Mouse (Mus musculus) heart, postnatal 0 days (tissue): Measurements from ENCODE around the gene Ebf4. TPM values are rescaled to one million over a fixed set of nuclear protein-coding genes. Genes with fewer than 3 reads are reported as not detected.

Experiments
- ATAC-seq: fragments of 200-750 bp; cut with Nextera tagmentation; 2 replicates; pipeline ENCODE4 v1.8.0; 2017; ENCODE audit warnings: low read depth, moderate number of reproducible peaks, moderate library complexity; ENCODE audit not compliant: insufficient read depth
- DNase-seq: peaks from one replicate; pipeline ENCODE4 v3.0.0-alpha.2; 2016; ENCODE audit warnings: low spot score
- H3K27ac ChIP-seq: fragments of 300-500 bp; sonication (generic); 2 replicates; pipeline ENCODE4 v1.5.1; 2014; ENCODE audit warnings: low read depth, mild to moderate bottlenecking
- H3K27me3 ChIP-seq: fragments of 300-500 bp; sonication (generic); 2 replicates; pipeline ENCODE4 v1.6.1; 2014; ENCODE audit warnings: low read length, mixed read lengths; ENCODE audit not compliant: control insufficient read depth, insufficient read depth
- H3K36me3 ChIP-seq: fragments of 300-500 bp; sonication (generic); replicated peaks from 2 replicates; pipeline ENCODE4 v1.6.1; 2014; ENCODE audit warnings: low read length, mixed read lengths; ENCODE audit not compliant: control insufficient read depth, insufficient read depth
- H3K4me1 ChIP-seq: fragments of 300-500 bp; sonication (generic); 2 replicates; pipeline ENCODE4 v1.6.1; 2014; ENCODE audit warnings: antibody characterized with exemption; ENCODE audit not compliant: control insufficient read depth, insufficient read depth
- H3K4me2 ChIP-seq: fragments of 300-500 bp; sonication (generic); 2 replicates; pipeline ENCODE4 v1.6.1; 2014; ENCODE audit warnings: low read depth, mild to moderate bottlenecking, low read length, moderate library complexity
- H3K4me3 ChIP-seq: fragments of 300-500 bp; sonication (generic); 2 replicates; pipeline ENCODE4 v1.5.1; 2014; ENCODE audit warnings: low read depth, low read length
- H3K9ac ChIP-seq: fragments of 300-500 bp; sonication (generic); replicated peaks from 2 replicates; pipeline ENCODE4 v1.6.1; 2014; ENCODE audit warnings: low read depth, low read length, mixed read lengths
- H3K9me3 ChIP-seq: fragments of 300-500 bp; sonication (generic); replicated peaks from 2 replicates; pipeline ENCODE4 v1.6.1; 2016; ENCODE audit warnings: low read length; ENCODE audit not compliant: control insufficient read depth
- CTCF ChIP-seq: IDR thresholded peaks from 2 replicates; pipeline ENCODE4 v1.5.1; 2016; ENCODE audit warnings: antibody characterized with exemption, control low read depth, low read depth
- EP300 ChIP-seq: IDR thresholded peaks from 2 replicates; pipeline ENCODE4 v1.6.1; 2016; ENCODE audit warnings: antibody characterized with exemption, low read depth
- WGBS: fragments of 180-500 bp; shearing (Covaris S2); extraction: QIAGEN DNeasy Blood & Tissue Kit; methylation state at CpG from one replicate; pipeline ENCODE4 v1.1.7; 2014; 5-methylcytosine and 5-hydroxymethylcytosine counted together
- polyA plus RNA-seq: library from polyadenylated mRNA; unstranded; fragments of >200 nt; fragmentation: Nextera tagmentation; extraction: Ambion mirVana; gene quantifications from 2 replicates; pipeline ENCODE4 v1.2.1, GENCODE M21; 2015
- total RNA-seq: library from RNA; depleted of rRNA; stranded (reverse); fragments of >200 nt; gene quantifications from 2 replicates; pipeline ENCODE4 v1.2.3, GENCODE M21; 2014; ENCODE audit warnings: low replicate concordance

Gene Ebf4
- total and polyA plus RNA-seq, 2 experiments from 2014 or later: 0.16 to 1.1 TPM

DNA sequence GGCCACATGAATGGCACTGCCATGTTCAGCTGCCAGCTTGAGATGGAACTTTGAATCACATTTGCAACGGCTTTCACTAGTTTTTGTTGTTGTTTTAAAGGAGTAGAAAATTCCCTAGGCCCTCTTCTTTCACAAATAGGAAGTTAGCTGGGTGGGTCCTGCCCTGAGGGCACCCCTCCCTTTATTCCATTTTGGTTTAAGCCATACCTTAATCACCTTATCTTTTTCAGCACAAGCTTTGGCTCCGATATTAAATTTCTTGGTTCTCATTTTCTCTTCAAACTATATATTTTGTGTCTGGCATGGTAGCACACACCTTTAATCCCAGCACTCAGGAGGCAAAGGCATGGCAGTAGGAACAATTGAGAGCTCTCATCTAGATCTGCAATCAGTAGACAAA lies 34.5 kb downstream of the Ebf4 start:
- Histone ChIP-seq H3K27ac (no peak overlapping the region), H3K36me3 (no peaks in the 10 kb centered on the region), H3K9me3 (no peaks in the 10 kb centered on the region), H3K4me2 (no peak overlapping the region), H3K9ac (no peak overlapping the region), H3K27me3 (no peaks in the 10 kb centered on the region), H3K4me3 (no peak overlapping the region), H3K4me1 (no peaks in the 10 kb centered on the region)
- no peak for TF ChIP-seq EP300
- no peak for TF ChIP-seq CTCF
- ATAC-seq: no peak
- 79% methylated on average over 2 of the region's 2 CpGs for WGBS
- no peak for DNase-seq

DNA sequence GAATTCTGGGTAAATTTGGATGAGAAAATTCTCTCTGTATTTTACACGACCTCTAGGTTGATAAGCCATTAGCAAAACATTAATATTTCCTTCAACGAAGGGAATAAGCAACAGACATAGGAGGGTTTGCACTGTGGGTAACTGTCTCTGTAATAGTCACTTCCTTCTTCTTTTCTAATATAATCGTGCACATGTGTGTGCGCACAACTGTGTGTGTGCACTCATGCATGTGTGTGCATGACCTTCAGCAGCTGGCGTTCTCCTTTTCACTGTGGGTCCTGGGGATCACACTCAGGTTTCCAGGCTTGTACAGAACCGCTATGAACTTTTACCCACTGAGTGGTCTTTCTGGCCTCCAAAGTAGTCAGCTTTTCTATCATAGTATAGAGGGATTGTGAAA lies 40.1 kb downstream of the Ebf4 start:
- no peak overlapping the region for H3K4me3 ChIP-seq
- H3K27ac ChIP-seq: no peak overlapping the region
- no peaks in the 10 kb centered on the region for H3K27me3 ChIP-seq
- H3K36me3 ChIP-seq: no peaks in the 10 kb centered on the region
- no peaks in the 10 kb centered on the region for H3K9me3 ChIP-seq
- no peak for ATAC-seq
- no peak overlapping the region for H3K4me2 ChIP-seq
- no peaks in the 10 kb centered on the region for H3K4me1 ChIP-seq
- TF ChIP-seq EP300 (no peak), CTCF (no peak)
- WGBS: 79% methylated on average over 6 of the region's 6 CpGs
- no peak for DNase-seq
- no peak overlapping the region for H3K9ac ChIP-seq

DNA sequence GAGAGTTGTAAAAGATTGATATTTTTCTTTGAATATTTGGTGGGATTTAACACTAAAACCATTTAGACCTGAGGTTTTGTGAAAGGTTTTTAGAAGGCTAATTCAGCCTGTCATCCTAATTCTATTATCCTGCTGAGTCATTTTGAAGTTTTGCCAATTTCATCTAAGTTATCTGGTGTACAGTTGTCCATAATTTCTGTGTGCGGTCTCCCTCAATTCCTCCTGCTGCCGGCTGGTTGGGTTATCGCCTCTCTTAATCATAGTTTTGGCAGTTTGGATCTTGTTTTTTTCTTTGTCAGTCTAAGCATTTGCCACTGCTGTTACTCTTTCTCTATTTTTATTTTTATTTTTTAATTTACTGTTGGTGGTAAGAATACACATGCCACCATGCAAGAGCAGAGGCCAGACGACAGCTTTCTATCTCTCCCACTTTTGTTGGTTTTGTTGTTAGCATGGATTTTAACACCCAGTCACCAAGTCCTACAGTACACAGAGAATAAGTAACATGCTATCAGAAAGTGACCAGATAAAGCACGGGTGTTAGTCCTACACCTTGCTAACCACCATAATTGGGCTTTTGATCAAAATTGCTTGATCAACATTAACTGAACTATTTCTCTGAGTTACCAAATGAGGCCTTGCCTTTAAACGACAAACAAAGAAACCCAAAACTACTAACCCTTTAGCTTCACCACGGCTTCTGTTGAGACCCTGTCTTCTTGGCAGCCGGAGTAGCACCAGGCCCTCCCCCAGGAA lies 45.7 kb downstream of the Ebf4 start:
- WGBS: 70% methylated on average over 8 of the region's 8 CpGs
- no peaks in the 10 kb centered on the region for H3K9me3 ChIP-seq
- ATAC-seq: no peak

DNA sequence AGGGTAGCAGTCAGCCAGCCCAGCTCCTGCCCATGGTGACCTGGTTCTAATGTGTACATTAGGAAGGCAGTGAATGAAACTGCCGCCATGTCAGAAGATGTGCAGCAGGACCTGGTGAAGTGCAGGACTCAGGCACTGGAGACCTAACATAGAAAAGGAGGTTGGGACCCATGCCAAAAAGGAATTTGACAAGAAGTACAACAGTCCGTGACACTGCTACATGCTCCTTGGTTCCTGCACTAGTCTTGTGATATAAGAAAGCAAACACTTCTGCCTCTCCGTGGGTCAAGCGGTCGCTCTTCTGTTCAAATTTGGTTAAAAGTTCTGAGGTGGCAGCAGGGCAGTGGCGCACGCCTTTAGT lies 46.2 kb downstream of the Ebf4 start:
- Histone ChIP-seq H3K9ac (no peak overlapping the region), H3K4me3 (no peak overlapping the region), H3K36me3 (no peaks in the 10 kb centered on the region), H3K9me3 (no peaks in the 10 kb centered on the region), H3K4me1 (no peaks in the 10 kb centered on the region), H3K27ac (no peak overlapping the region), H3K4me2 (no peak overlapping the region), H3K27me3 (no peaks in the 10 kb centered on the region)
- TF ChIP-seq EP300 (no peak), CTCF (no peak)
- ATAC-seq: no peak
- DNase-seq: no peak
- WGBS: 74% methylated on average over 7 of the region's 7 CpGs

More for the DNA sequence above, 45.7 kb downstream of the Ebf4 start:
- DNase-seq: no peak
- no peak overlapping the region for H3K9ac ChIP-seq
- H3K4me2 ChIP-seq: no peak overlapping the region
- H3K4me1 ChIP-seq: no peaks in the 10 kb centered on the region
- H3K27me3 ChIP-seq: no peaks in the 10 kb centered on the region
- no peaks in the 10 kb centered on the region for H3K36me3 ChIP-seq
- no peak overlapping the region for H3K27ac ChIP-seq
- TF ChIP-seq CTCF (no peak), EP300 (no peak)
- no peak overlapping the region for H3K4me3 ChIP-seq

GRCm38 (mm10) chr2:130350376-130350775 lies 55.4 kb downstream of the Ebf4 start:
- ATAC-seq: no peak
- WGBS: 71% methylated on average over 3 of the region's 3 CpGs
- H3K9ac ChIP-seq: no peak overlapping the region
- DNase-seq: no peak
- no peaks in the 10 kb centered on the region for H3K4me1 ChIP-seq
- no peak overlapping the region for H3K4me3 ChIP-seq
- TF ChIP-seq CTCF: no peak
- no peak for TF ChIP-seq EP300
- H3K9me3 ChIP-seq: no peaks in the 10 kb centered on the region
- H3K27ac ChIP-seq: no peak overlapping the region
- no peak overlapping the region for H3K4me2 ChIP-seq
- no peaks in the 10 kb centered on the region for H3K36me3 ChIP-seq
- H3K27me3 ChIP-seq: no peaks in the 10 kb centered on the region
